Mouse (Mus musculus) adrenal gland, adult 18-20 months (tissue): ENCODE results near the gene Pcdh10. TPM values are rescaled to one million over a fixed set of nuclear protein-coding genes. Genes with fewer than 3 reads are reported as not detected.
A peak's percentile ranks its signal among the peaks of the same experiment; 100 is the strongest.

Experiments used
- DNase-seq, 2 experiments: peaks; one replicate each; pipeline ENCODE4 v3.0.0; 2021 to 2022; ENCODE audit warnings: low spot score in 2 of 2
- long read RNA-seq, 2 experiments: library from polyadenylated mRNA; stranded (forward); transcript quantifications; one replicate each; pipeline ENCODE4 v2.0.0; 2021
- total RNA-seq, 2 experiments: library from RNA; stranded (reverse); gene quantifications; 1 replicate in 1 of 2; 2 replicates in 1 of 2; pipeline ENCODE4 v1.2.3; 2021

Gene Pcdh10
- total RNA-seq = 1 to 10 TPM; 3.8 to 5.4 TPM
- long read RNA-seq, experiment 1, full-length matches to known transcripts = 2 of 2 reads
- long read RNA-seq, experiment 1, partial matches to known transcripts = 0 of 2 reads
- long read RNA-seq, experiment 1, other reads (novel, unspliced or antisense) = 0 of 2 reads
- long read RNA-seq, experiment 2, full-length matches to known transcripts = 2 of 3 reads
- long read RNA-seq, experiment 2, partial matches to known transcripts = 1 of 3 reads
- long read RNA-seq, experiment 2, other reads (novel, unspliced or antisense) = 0 of 3 reads

DNA sequence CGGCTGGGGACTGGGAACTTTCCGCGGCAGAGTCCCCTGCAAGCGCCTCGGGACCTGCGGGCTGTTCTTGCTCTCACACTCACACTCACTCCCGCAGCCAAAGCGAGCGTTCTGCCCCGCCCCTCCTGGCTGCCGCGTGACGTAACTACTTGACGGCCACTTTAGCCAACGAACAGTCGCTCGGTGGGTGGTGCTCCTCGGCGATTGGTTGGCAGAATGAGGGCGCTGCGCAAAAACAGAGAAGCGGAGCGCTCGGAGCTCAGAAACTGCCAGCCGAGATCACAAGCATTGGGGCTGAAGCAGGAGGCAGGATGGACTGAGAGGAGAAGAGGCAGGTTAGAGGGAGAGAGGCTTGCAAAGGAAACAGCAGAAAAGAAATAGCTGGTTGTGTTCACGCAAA is at the start of gene Pcdh10:
Gene Pcdh10 (plus strand): TSS at position 254 of the 400 bp plus-strand sequence.
- peak; percentile 74 to 80 for DNase-seq

DNA sequence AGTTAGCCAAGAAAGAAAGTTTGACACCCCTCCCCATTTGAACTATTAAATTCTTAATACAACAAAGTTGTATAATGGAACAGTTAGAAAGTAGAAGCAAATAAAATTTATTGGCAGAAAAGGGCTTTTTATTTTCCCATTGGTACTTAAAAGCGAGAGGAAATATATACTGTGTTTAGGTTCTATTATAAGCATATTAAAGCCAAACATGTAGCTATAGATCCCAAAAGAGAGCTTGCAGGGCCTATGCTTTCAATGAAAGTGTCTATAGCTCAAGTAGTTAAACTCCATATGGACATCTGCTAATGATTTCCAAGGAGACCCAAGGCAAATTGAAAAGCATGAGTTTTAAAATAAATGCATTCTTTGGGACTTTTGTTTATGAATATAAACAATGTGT is 22.3 kb upstream of the Pcdh10 start:
- no peak for DNase-seq

DNA sequence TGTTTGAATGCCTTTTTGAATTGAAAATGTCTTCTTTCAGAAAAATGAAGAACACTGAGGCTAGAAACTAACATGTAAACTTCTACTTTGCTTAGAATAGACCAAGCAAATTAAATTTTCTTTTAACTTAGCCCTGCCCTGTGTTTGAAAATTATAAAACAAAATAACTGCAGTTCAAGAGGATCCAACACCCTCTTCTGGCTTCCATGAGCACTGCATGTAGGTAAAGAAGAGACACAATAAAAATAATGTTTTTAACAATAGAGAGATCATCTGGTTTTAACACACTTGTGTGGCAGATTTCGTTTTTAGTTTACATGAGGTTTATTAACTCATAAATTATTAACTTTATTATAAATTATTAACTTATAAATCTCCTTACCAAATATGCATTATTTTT is 9.2 kb upstream of the Pcdh10 start:
- no peak for DNase-seq

DNA sequence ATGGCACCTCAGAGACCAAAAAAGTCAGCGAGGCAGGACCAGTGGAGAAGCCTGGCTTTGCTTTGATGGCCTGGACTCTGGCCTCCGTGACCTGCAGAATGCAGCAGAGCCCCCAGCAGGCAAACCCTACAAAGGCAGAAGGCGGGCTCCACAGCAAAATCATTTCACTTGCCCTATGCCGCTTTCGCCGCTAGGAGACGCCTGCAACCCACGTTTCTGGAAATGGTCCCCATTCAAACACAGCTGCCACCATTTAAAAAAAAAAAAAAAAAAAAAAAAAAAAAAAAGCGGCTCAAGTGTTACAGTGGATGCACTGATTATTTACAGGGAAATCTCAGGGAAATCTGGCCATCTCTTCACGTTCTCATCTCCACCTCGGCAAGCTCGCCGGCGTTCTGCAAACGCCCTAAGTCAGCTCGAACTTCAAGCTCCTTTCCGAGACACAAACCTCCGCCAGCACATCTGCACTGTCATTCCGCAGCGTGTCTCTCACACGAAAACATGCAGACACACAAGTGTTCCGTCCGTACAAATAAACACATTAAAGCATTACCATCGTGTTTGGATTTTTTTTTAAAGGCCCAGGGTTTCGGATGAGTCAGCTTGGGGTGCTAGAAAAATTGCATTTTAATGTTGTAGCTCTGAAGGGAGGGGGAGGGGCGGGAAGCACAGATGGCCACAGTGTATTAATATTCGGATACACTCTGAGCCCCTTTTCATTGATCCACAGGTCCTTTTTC is 2.3 kb upstream of the Pcdh10 start:
- DNase-seq = peak; percentile 27 to 46

DNA sequence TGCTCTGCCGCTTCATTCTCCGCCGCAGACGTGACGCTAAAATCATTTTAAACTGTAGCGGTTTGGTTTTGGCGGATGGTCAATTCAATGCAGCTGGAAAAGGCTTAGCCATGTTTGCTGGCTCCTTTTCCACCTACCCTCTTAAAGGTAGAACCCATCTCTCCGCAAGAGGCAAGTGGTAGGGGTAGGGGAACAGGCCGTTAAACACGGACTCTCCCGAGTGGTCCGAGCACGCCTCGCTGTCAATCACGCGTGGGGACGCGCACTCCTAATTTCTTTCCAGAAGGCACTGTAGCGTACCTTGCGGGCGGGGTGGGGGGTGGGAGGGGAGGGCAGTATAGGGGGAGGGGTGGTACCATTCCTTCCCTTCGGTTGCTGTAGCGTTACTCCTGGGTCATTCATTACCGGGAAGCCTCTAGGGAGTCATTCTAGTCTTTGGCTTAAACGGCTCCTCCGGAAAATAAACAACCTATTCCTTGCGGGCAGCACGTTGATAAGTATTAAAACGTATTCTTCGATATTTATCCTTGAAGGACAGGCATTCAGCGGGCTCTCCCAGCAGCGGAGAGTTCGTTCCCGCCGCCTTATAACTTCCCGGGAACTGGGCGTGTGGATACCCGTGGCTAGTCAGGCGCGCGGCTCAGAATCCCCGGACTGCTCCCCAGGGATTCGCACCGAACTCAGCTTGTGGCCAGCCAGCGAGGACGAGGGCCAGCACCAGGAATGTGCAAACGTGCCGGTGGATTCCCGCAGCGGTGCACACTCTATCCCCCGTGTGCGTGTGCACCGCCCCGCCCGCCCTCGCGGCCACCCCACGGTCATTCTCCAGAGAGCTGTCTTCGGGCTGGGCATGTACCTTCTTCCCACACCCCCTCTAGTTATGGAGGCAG is 1.5 kb upstream of the Pcdh10 start:
- DNase-seq = peak in 1 of 2 experiments; percentile 20

DNA sequence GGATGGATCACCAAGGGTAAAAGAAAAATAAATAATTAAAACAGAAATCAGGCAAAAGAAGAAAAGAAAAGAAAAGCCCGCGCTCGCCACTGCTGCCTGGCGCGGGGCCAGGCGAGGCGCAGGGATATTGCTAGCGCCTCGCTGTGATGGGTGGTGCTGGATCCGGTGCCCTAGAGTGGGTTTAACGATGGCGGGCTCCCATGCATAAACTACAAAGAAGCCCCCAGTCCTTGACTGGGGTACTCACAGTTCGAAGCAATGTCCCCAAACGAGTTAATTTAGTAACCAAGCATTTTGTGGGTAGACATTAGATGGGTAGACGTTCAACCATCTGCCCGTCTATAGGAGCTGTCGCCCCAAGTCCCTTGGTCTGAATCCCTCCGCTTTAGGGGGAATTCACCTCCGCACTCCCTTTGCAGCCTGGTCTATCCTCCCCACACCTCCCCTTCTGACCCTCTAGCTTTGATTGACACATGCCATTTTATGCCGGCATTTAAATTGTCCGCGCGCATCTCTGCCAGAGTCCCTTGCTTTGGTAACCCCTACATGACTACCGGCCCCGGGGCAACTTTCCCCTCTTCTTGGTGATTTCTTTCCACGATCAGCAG is 703 bp upstream of the Pcdh10 start:
- no peak for DNase-seq

DNA sequence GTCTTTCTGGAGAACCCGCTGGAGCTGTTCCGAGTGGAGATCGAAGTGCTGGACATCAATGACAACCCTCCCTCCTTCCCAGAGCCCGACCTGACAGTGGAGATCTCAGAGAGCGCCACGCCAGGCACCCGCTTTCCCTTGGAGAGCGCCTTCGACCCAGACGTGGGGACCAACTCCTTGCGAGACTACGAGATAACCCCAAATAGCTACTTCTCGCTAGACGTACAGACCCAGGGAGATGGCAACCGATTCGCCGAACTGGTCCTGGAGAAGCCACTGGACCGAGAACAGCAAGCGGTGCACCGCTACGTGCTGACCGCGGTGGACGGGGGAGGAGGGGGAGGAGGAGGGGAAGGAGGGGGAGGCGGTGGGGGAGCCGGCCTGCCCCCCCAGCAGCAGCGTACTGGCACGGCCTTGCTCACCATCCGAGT is 1.4 kb downstream of the Pcdh10 start:
- no peak for DNase-seq

DNA sequence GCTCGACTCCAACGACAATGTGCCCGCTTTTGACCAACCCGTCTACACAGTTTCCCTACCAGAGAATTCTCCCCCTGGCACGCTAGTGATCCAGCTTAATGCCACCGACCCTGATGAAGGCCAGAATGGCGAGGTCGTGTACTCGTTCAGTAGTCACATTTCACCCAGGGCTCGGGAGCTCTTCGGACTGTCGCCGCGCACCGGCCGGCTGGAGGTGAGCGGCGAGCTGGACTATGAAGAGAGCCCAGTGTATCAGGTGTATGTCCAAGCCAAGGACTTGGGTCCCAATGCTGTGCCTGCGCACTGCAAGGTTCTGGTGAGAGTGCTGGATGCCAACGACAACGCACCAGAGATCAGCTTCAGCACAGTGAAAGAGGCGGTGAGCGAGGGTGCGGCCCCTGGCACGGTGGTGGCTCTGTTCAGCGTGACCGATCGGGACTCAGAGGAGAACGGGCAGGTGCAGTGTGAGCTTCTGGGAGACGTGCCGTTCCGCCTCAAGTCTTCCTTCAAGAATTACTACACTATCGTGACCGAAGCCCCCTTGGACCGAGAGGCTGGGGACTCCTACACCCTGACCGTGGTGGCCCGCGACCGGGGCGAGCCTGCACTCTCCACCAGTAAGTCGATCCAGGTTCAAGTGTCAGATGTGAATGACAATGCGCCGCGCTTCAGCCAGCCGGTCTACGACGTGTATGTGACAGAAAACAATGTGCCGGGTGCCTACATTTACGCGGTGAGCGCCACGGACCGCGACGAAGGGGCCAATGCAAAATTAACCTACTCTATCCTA is 2.0 kb downstream of the Pcdh10 start:
- DNase-seq = peak in 1 of 2 experiments; percentile 20

DNA sequence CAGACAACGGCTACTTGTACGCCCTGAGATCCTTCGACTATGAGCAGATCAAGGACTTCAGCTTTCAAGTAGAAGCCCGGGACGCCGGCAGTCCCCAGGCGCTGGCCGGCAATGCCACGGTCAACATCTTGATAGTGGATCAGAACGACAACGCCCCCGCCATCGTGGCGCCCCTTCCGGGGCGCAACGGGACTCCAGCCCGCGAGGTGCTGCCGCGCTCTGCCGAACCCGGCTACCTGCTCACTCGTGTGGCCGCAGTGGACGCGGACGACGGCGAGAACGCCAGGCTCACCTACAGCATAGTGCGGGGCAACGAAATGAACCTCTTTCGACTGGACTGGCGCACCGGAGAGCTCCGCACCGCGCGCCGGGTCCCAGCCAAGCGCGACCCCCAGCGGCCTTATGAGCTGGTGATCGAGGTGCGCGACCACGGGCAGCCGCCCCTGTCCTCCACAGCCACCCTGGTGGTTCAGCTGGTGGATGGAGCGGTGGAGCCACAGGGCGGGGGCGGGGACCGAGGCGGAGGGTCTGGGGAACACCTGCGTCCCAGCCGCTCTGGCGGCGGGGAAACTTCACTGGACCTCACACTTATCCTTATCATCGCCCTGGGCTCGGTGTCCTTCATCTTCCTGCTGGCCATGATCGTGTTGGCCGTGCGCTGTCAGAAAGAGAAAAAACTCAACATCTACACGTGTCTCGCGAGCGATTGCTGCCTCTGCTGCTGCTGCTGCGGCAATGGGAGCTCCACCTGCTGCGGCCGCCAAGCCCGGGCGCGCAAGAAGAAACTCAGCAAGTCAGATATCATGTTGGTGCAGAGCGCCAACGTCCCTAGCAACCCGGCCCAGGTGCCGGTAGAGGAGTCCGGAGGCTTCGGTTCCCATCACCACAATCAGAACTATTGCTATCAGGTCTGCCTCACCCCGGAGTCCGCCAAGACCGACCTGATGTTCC is 2.9 kb downstream of the Pcdh10 start:
- no peak for DNase-seq

DNA sequence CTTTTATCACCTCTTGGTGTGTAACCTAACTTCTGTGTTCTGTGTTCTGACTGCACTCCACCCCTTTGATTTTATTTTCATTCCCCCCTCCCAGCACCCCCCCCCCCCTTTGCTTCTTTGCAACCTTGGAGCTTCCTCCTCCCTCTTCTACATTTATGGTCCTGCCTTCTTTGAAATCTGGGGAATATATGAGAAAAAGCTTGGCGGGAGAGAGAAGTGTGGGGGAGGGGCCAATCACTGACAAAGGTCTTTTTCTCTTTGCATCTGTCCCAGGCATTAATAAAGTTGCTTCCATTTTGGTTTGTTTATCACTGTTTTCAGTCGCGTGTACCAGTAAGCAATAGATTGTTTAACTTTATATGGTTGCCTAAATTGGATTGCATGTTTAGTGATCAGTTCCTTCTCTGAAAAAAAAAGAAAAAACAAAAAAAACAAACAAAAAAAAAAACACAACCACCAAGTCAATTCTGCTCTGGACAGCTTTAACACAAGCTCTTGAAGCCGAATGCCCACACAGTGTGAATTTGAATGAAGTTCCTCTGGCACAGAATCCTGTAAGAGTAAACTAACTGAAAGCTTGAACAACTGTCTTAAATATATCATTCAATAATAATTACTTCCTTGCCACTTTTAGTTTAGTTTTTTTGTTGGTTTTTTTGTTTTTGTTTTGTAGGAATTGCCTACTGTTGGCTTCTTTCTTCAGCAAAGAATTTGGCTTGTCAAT is 4.0 kb downstream of the Pcdh10 start:
- no peak for DNase-seq

DNA sequence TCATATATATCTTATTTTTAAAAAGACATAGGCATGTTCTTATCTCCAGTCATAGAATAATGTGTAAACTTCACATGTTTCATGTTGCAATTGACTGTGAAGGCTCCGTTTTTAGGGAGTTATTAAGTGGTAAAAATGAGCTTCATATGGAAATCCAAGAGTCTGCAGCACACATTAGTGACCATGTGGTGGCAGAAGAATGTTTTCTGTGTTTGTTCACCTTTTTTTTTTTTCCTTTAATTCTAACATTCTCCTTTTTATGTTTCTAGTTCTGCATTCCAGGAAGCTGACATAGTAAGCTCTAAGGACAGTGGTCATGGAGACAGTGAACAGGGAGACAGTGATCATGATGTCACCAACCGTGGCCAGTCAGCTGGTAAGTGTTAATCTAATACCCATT is 5.6 kb downstream of the Pcdh10 start:
- DNase-seq = no peak

DNA sequence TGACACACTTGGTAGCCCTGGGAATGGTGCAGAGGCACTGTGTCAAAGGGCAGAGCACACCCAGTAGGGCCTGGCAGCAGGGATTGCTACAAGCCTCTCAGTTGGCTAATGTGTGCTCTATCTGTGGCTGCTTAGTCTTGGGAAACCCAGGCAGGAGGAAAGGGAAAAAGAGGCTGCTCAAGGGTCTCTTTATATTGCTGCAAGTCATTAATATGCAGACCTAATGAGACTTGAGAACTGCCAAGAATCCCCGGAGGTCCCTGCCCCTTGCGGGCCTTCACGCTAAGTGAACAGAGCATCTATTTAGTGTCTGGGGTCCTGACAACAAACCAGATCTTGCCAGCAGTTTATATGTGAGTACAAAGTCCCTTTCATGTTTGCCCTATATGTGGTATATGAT is 6.8 kb downstream of the Pcdh10 start:
- no peak for DNase-seq

DNA sequence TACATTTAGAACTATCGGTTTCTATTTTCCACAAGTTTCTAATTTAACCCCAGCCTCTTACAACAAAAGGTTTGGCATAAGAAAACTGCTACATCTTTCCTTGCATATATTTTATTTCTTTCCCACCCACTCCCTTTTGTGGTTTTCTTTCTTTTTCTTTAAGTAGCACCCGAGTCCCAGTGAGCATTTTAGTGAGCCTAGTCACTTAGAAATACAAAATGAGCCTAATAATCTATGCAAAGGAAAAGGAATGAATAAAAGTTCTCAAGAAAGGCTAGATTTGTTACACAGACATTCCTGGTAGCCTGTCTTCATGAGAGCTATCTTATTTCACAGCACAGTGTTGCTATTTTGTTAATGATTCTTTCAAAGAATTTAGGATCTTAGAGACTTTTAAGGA is 7.3 kb downstream of the Pcdh10 start:
- no peak for DNase-seq

DNA sequence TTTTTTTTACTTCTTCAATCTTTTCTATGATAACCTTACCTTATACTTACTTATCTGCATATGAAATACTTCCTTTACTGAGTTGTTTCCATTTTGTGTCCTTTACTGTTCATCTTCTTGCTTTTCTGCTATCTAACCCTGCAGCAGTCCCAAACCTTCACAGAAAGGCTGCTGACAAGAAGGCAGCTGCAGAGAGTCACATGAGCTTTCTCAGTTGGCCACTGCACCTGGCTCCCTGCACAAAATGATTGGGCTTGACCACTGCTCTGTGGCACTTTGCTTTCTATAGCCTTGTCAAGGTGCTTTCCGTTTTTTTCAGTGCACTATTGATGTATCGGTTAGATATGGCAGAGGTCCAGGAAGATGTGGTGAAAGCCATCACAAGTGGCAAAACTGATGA is 8.3 kb downstream of the Pcdh10 start:
- no peak for DNase-seq

DNA sequence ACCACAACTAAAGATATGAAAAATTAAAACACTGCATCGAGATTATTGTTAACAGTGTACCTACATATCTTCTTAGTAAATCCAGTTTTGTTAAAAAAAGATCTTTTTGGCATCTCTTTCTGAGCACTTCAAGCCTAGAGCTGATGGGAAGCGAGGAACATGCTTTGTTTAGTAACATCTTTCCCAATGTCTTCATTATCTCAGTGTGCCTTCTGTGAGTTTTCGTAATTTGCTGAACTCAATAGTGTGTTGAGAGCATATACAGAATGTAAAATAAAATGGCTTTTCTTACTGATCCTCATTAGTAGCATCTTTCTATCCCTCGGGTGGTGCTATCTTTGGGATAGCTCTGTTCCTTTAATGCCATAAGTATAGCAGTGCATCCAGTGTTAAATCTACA is 18.9 kb downstream of the Pcdh10 start:
- DNase-seq = no peak

DNA sequence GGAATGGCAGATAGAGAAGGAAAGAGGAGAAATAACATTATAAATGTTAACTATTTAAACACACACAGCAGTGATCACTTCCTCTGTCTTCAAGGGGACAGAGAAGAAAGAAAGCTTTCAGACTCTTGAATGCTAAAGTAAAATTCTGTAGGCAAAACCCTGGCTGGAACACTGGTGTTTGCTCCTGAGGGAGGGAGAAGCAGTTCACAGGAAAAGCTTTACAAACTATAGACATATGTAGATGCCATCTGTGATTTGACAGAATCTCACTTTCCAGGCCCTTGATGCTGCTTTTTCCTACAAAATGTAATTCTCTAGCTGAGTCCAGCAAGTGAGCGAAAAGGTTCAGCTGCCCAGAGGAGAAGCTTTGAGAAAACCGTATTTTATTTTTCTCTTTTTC is 25.0 kb downstream of the Pcdh10 start:
- no peak for DNase-seq

DNA sequence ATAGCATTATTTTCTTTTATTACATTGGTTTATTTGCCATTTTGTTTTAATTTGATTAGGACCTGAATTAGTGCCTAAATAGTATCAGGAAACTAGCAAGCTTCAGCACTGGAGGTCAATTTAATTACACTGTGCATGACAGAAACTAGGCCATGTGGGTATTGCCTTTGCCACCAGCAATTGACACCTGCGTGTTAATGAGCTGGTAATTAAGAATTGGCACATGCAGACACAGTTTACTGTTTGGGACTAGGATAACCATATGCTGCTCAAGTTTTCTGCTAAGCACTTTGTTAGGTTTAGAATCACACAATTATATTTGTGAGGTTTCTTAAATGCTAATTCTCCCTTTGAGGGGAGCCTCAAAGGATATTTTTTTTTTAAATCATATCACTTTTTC is 53.5 kb downstream of the Pcdh10 start:
- no peak for DNase-seq

DNA sequence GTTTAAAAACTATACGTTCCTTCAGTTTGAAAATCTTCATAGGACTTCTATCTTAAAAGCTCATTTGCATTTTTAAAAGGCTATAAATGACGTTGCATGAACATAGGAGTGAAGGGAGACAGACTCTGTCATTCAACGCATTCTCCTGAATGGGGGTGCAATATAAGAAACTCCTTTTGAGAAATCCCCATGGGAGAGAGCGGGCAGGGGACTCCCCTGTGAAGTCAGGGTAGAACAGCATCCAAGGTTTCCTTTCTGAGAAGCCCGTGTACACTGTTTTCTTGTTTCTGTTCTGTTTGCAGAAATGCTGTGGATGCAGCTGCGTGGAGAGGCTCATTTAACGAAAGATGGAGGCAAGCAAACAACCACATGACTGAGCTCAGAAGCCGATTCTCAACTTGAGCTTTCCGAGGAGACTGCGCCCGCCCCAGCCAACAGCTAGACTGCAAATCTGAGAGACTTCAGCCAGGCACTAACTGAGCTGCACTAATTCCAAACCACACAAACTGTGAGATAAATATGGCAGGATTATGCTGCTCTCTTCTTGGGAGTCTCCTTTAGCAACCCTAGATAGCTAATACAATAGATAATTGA is 54.1 kb downstream of the Pcdh10 start:
- no peak for DNase-seq
